Mouse (Mus musculus) spleen, adult 2 months (tissue): Measurements from ENCODE around the gene Sirt4. TPM values are rescaled to one million over a fixed set of nuclear protein-coding genes. Genes with fewer than 3 reads are reported as not detected.

ENCODE experiments used
- DNase-seq, 2 experiments: peaks; one replicate each; pipeline versions ENCODE4 v3.0.0 to v3.0.0-alpha.2; 2012 to 2021; ENCODE audit warnings: low spot score in 2 of 2, low read depth in 1 of 2
- H3K27ac ChIP-seq: fragments of 200-500 bp; 2 replicates; pipeline ENCODE4 v1.5.1; 2012; ENCODE audit warnings: low read length, inconsistent platforms; ENCODE audit not compliant: insufficient read depth
- H3K27me3 ChIP-seq: fragments of 200-500 bp; 2 replicates; pipeline ENCODE4 v1.6.1; 2012; ENCODE audit warnings: mild to moderate bottlenecking, moderate library complexity, low read length, inconsistent platforms; ENCODE audit not compliant: control insufficient read depth, insufficient read depth
- H3K36me3 ChIP-seq: fragments of 200-500 bp; 2 replicates; pipeline ENCODE4 v1.6.1; 2012; ENCODE audit warnings: mild to moderate bottlenecking, low read length, inconsistent platforms; ENCODE audit not compliant: control insufficient read depth, insufficient read depth
- H3K4me1 ChIP-seq: fragments of 200-500 bp; 2 replicates; pipeline ENCODE4 v1.6.1; 2011; ENCODE audit warnings: inconsistent platforms; ENCODE audit not compliant: control insufficient read depth, insufficient read depth, insufficient read length
- H3K4me3 ChIP-seq: fragments of 200-500 bp; 2 replicates; pipeline ENCODE4 v1.5.1; 2011; ENCODE audit warnings: mild to moderate bottlenecking, inconsistent platforms; ENCODE audit not compliant: insufficient read depth, insufficient read length; ENCODE audit errors: extremely low read depth
- CTCF ChIP-seq: fragments of 200-500 bp; IDR thresholded peaks from 2 replicates; pipeline ENCODE4 v1.5.1; 2011; ENCODE audit warnings: mild to moderate bottlenecking, inconsistent platforms; ENCODE audit not compliant: insufficient read depth, insufficient read length, insufficient replicate concordance; ENCODE audit errors: extremely low read depth
- POLR2A ChIP-seq: fragments of 200-500 bp; IDR thresholded peaks from 2 replicates; pipeline ENCODE4 v1.6.1; 2011; ENCODE audit warnings: low read depth, low read length, inconsistent platforms
- WGBS: fragments of 180-500 bp; shearing (Covaris S2); methylation state at CpG from one replicate; pipeline ENCODE4 v1.1.7; 2018; 5-methylcytosine and 5-hydroxymethylcytosine counted together
- polyA plus RNA-seq: library from polyadenylated mRNA; depleted of rRNA; stranded (reverse); fragments of >200 nt; gene quantifications from 2 replicates; pipeline ENCODE4 v1.2.3, GENCODE M21; 2012

Sirt4 gene
- polyA plus RNA-seq, 1 experiment, result 19.6 TPM

GRCm38 (mm10) chr5:115479561-115479960 lies 5.0 kb downstream of the Sirt4 start:
- no peaks in the 10 kb centered on the region for H3K27me3 ChIP-seq
- no peak overlapping the region for H3K4me3 ChIP-seq
- peaks cover 4% of the 10 kb centered on the region for H3K36me3 ChIP-seq
- DNase-seq, result no peak
- no peak overlapping the region for H3K27ac ChIP-seq
- 95% methylated on average over 15 of the region's 15 CpGs for WGBS
- H3K4me1 ChIP-seq, result no peaks in the 10 kb centered on the region
- TF ChIP-seq POLR2A (no peak), CTCF (no peak)

GRCm38 (mm10) chr5:115476107-115476727 lies 8.3 kb downstream of the Sirt4 start:
- Histone ChIP-seq H3K4me1 (no peaks in the 10 kb centered on the region), H3K4me3 (peak overlapping the region; percentile 49; the same call in 1 of the 2 replicates), H3K27me3 (no peaks in the 10 kb centered on the region), H3K27ac (no peak overlapping the region), H3K36me3 (peaks cover 4% of the 10 kb centered on the region)
- 75% methylated on average over 12 of the region's 12 CpGs for WGBS
- DNase-seq, result no peak
- TF ChIP-seq CTCF (no peak), POLR2A (no peak)

- H3K27ac ChIP-seq, result no peak overlapping the region
- TF ChIP-seq CTCF (no peak), POLR2A (no peak)
- peak overlapping the region; percentile 49 for H3K4me3 ChIP-seq
- H3K36me3 ChIP-seq, result peaks cover 4% of the 10 kb centered on the region
- no peaks in the 10 kb centered on the region for H3K27me3 ChIP-seq
- DNase-seq, result no peak
- WGBS, result 41% methylated on average over 22 of the region's 22 CpGs
- H3K4me1 ChIP-seq, result no peaks in the 10 kb centered on the region
Measured at GRCm38 (mm10) chr5:115475337-115476106, 9.0 kb downstream of the Sirt4 start.

GRCm38 (mm10) chr5:115474174-115474828 lies 10.2 kb downstream of the Sirt4 start:
- WGBS, result 49% methylated on average over 22 of the region's 22 CpGs
- H3K4me1 ChIP-seq, result no peaks in the 10 kb centered on the region
- H3K4me3 ChIP-seq, result peak overlapping the region; percentile 47; the same call in 1 of the 2 replicates
- H3K36me3 ChIP-seq, result peaks cover 2% of the 10 kb centered on the region
- TF ChIP-seq POLR2A (no peak), CTCF (no peak)
- no peaks in the 10 kb centered on the region for H3K27me3 ChIP-seq
- DNase-seq, result no peak
- H3K27ac ChIP-seq, result no peak overlapping the region

GRCm38 (mm10) chr5:115473191-115473590 lies 11.3 kb downstream of the Sirt4 start:
- Histone ChIP-seq H3K27me3 (no peaks in the 10 kb centered on the region), H3K36me3 (peaks cover 1% of the 10 kb centered on the region; the same call in 1 of the 2 replicates), H3K27ac (no peak overlapping the region), H3K4me3 (no peak overlapping the region), H3K4me1 (no peaks in the 10 kb centered on the region)
- 76% methylated on average over 10 of the region's 10 CpGs for WGBS
- no peak for DNase-seq
- TF ChIP-seq CTCF, result no peak
- TF ChIP-seq POLR2A, result no peak

- DNase-seq, result peak in 1 of 2 experiments; percentile 56
- H3K4me1 ChIP-seq, result no peaks in the 10 kb centered on the region
- H3K27ac ChIP-seq, result no peak overlapping the region
- no peak for TF ChIP-seq POLR2A
- TF ChIP-seq CTCF, result peak; percentile 56; the same call in 1 of the 2 replicates
- no peaks in the 10 kb centered on the region for H3K36me3 ChIP-seq
- 0 out of 2 replicates have a peak, but pooled peaks cover 1% of the 10 kb centered on the region for H3K27me3 ChIP-seq
- H3K4me3 ChIP-seq, result no peak overlapping the region
- 34% methylated on average over 20 of the region's 20 CpGs for WGBS
Measured at GRCm38 (mm10) chr5:115470766-115471531, 13.6 kb downstream of the Sirt4 start.
